Mouse (Mus musculus) small intestine, adult 2 months (tissue): ENCODE measurements around the gene Pla2g4f. TPM values are rescaled to one million over a fixed set of nuclear protein-coding genes. Genes with fewer than 3 reads are reported as not detected.

Experiments
- H3K27ac ChIP-seq: fragments of 200-500 bp; 2 replicates; pipeline ENCODE4 v1.5.1; 2012; ENCODE audit warnings: low read depth, low read length, control low read depth, inconsistent platforms; ENCODE audit not compliant: insufficient read depth
- H3K27me3 ChIP-seq: fragments of 200-500 bp; 2 replicates; pipeline ENCODE4 v1.6.1; 2012; ENCODE audit warnings: mild to moderate bottlenecking, moderate library complexity, low read length, inconsistent platforms; ENCODE audit not compliant: control insufficient read depth, insufficient read depth
- H3K36me3 ChIP-seq: fragments of 200-500 bp; 2 replicates; pipeline ENCODE4 v1.6.1; 2012; ENCODE audit warnings: mild to moderate bottlenecking, low read length, control low read depth, inconsistent platforms; ENCODE audit not compliant: control insufficient read depth, insufficient read depth
- H3K4me1 ChIP-seq: fragments of 200-500 bp; 2 replicates; pipeline ENCODE4 v1.6.1; 2012; ENCODE audit warnings: low read length, inconsistent platforms, mixed read lengths; ENCODE audit not compliant: control insufficient read depth, insufficient read depth, insufficient read length
- H3K4me3 ChIP-seq: fragments of 200-500 bp; 2 replicates; pipeline ENCODE4 v1.5.1; 2012; ENCODE audit warnings: low read depth, mild to moderate bottlenecking, control low read depth, inconsistent platforms, low read length, moderate library complexity
- CTCF ChIP-seq: fragments of 200-500 bp; IDR thresholded peaks from 2 replicates; pipeline ENCODE4 v1.5.1; 2012; ENCODE audit warnings: low read depth, mild to moderate bottlenecking, control low read depth, inconsistent platforms, low read length, moderate library complexity, mixed read lengths; ENCODE audit not compliant: insufficient replicate concordance, insufficient read length; ENCODE audit errors: extremely low read depth
- POLR2A ChIP-seq: fragments of 200-500 bp; IDR thresholded peaks from 2 replicates; pipeline ENCODE4 v1.6.1; 2012; ENCODE audit warnings: low read depth, mild to moderate bottlenecking, control low read depth, inconsistent platforms, low read length, moderate library complexity
- WGBS: fragments of 180-500 bp; shearing (Covaris S2); methylation state at CpG from one replicate; pipeline ENCODE4 v1.1.7; 2018; 5-methylcytosine and 5-hydroxymethylcytosine counted together
- polyA plus RNA-seq: library from polyadenylated mRNA; depleted of rRNA; stranded (reverse); fragments of >200 nt; gene quantifications from 2 replicates; pipeline ENCODE4 v1.2.3, GENCODE M21; 2012; rRNA removed

The Pla2g4f gene
- 0.08 and 0.34 TPM in 2 replicates for polyA plus RNA-seq

GRCm38 (mm10) chr2:120313976-120314375 is at the start of gene Pla2g4f:
Gene Pla2g4f (minus strand): TSS chr2:120314165.
- Histone ChIP-seq H3K36me3 (peaks cover 15% of the 10 kb centered on the region), H3K27me3 (no peaks in the 10 kb centered on the region), H3K4me1 (no peaks in the 10 kb centered on the region), H3K27ac (no peak within 1 kb of the TSS), H3K4me3 (no peak within 1 kb of the TSS)
- TF ChIP-seq POLR2A (no peak), CTCF (no peak)
- WGBS, result 40% methylated on average over 3 of the region's 3 CpGs

- TF ChIP-seq CTCF, result no peak
- TF ChIP-seq POLR2A, result no peak
- Histone ChIP-seq H3K27me3 (no peaks in the 10 kb centered on the region), H3K36me3 (peaks cover 56% of the 10 kb centered on the region), H3K4me3 (no peak overlapping the region), H3K27ac (no peak overlapping the region), H3K4me1 (no peaks in the 10 kb centered on the region)
- 37% methylated on average over 1 of the region's 1 CpGs for WGBS
Measured at GRCm38 (mm10) chr2:120360425-120360824, 46.5 kb upstream of the Pla2g4f start.

- TF ChIP-seq CTCF (no peak), POLR2A (peak; percentile 70)
- peaks cover 4% of the 10 kb centered on the region; the same call in 1 of the 2 replicates for H3K4me1 ChIP-seq
- WGBS, result 12% methylated on average over 44 of the region's 44 CpGs
- no peak within 1 kb of the TSS for H3K27ac ChIP-seq
- H3K27me3 ChIP-seq, result no peaks in the 10 kb centered on the region
- peak within 1 kb of the TSS; percentile 96 for H3K4me3 ChIP-seq
- H3K36me3 ChIP-seq, result peaks cover 16% of the 10 kb centered on the region
Measured at GRCm38 (mm10) chr2:120352682-120353646, 39.0 kb upstream of the Pla2g4f start, which contains the start of gene Vps39. Gene Vps39 (minus strand): TSS chr2:120353137.

- 75% methylated on average over 5 of the region's 5 CpGs for WGBS
- peaks cover 4% of the 10 kb centered on the region; the same call in 1 of the 2 replicates for H3K4me1 ChIP-seq
- H3K27ac ChIP-seq, result no peak overlapping the region
- peaks cover 12% of the 10 kb centered on the region for H3K36me3 ChIP-seq
- no peak for TF ChIP-seq POLR2A
- no peak for TF ChIP-seq CTCF
- no peak overlapping the region for H3K4me3 ChIP-seq
- H3K27me3 ChIP-seq, result no peaks in the 10 kb centered on the region
Measured at GRCm38 (mm10) chr2:120351321-120351720, 37.4 kb upstream of the Pla2g4f start.

- Histone ChIP-seq H3K4me1 (peaks cover 4% of the 10 kb centered on the region; the same call in 1 of the 2 replicates), H3K36me3 (peaks cover 32% of the 10 kb centered on the region), H3K4me3 (no peak overlapping the region), H3K27ac (no peak overlapping the region), H3K27me3 (no peaks in the 10 kb centered on the region)
- no peak for TF ChIP-seq CTCF
- 65% methylated on average over 9 of the region's 9 CpGs for WGBS
Measured at GRCm38 (mm10) chr2:120348120-120348519, 34.2 kb upstream of the Pla2g4f start.

GRCm38 (mm10) chr2:120341741-120342140 is 27.8 kb upstream of the Pla2g4f start:
- 77% methylated on average over 1 of the region's 1 CpGs for WGBS
- no peak for TF ChIP-seq POLR2A
- no peak for TF ChIP-seq CTCF
- peaks cover 65% of the 10 kb centered on the region for H3K36me3 ChIP-seq
- H3K27ac ChIP-seq, result no peak overlapping the region
- no peaks in the 10 kb centered on the region for H3K4me1 ChIP-seq
- no peaks in the 10 kb centered on the region for H3K27me3 ChIP-seq
- no peak overlapping the region for H3K4me3 ChIP-seq

GRCm38 (mm10) chr2:120337886-120338285 is 23.9 kb upstream of the Pla2g4f start:
- WGBS, result 63% methylated on average over 2 of the region's 2 CpGs
- no peaks in the 10 kb centered on the region for H3K4me1 ChIP-seq
- no peaks in the 10 kb centered on the region for H3K27me3 ChIP-seq
- H3K27ac ChIP-seq, result no peak overlapping the region
- H3K4me3 ChIP-seq, result no peak overlapping the region
- peaks cover 51% of the 10 kb centered on the region for H3K36me3 ChIP-seq
- no peak for TF ChIP-seq CTCF
- TF ChIP-seq POLR2A, result no peak
